Mouse (Mus musculus): ENCODE measurements around the gene Fxr2. TPM values are rescaled to one million over a fixed set of nuclear protein-coding genes. Genes with fewer than 3 reads are reported as not detected.

The Fxr2 gene
- polyA plus RNA-seq, 1 experiment from 2014 or later, result 31.3 TPM

- no peaks in the 10 kb centered on the region; the same call in 1 of the 2 replicates for H3K4me1 ChIP-seq (replicated peaks; ENCODE audit: control insufficient read depth, insufficient read depth, low read length)
- WGBS, result 84% methylated on average over 15 of the region's 15 CpGs
- no peaks in the 10 kb centered on the region for H3K27me3 ChIP-seq (ENCODE audit: control insufficient read depth, insufficient read depth, low read length)
- H3K9me3 ChIP-seq (ENCODE audit: control insufficient read depth, low read length), result no peaks in the 10 kb centered on the region
- DNase-seq (ENCODE audit: low spot score) (no peak), ATAC-seq (ENCODE audit: low FRiP score) (no peak)
- H3K4me2 ChIP-seq (replicated peaks; ENCODE audit: low read depth, low read length), result no peak overlapping the region
- H3K36me3 ChIP-seq (ENCODE audit: control insufficient read depth, insufficient read depth, low read length), result peaks cover 8% of the 10 kb centered on the region
- H3K4me3 ChIP-seq (ENCODE audit: low read depth, low read length), result no peak overlapping the region
- H3K27ac ChIP-seq (ENCODE audit: low read depth, low read length), result no peak overlapping the region
- H3K9ac ChIP-seq (ENCODE audit: low read depth, low read length), result no peak overlapping the region
Measured at GRCm38 (mm10) chr11:69657462-69657881, 24.7 kb downstream of the Fxr2 start.

- Histone ChIP-seq H3K4me2 (replicated peaks; ENCODE audit: low read depth, low read length) (peak overlapping the region; percentile 38), H3K9me3 (ENCODE audit: control insufficient read depth, low read length) (no peaks in the 10 kb centered on the region), H3K4me1 (replicated peaks; ENCODE audit: control insufficient read depth, insufficient read depth, low read length) (peaks cover 4% of the 10 kb centered on the region; the same call in 1 of the 2 replicates), H3K36me3 (ENCODE audit: control insufficient read depth, insufficient read depth, low read length) (peaks cover 9% of the 10 kb centered on the region; the same call in 1 of the 2 replicates), H3K4me3 (ENCODE audit: low read depth, low read length) (peak overlapping the region; percentile 50), H3K27me3 (ENCODE audit: control insufficient read depth, insufficient read depth, low read length) (no peaks in the 10 kb centered on the region), H3K27ac (ENCODE audit: low read depth, low read length) (peak overlapping the region; percentile 79; the same call in 1 of the 2 replicates), H3K9ac (ENCODE audit: low read depth, low read length) (peak overlapping the region; percentile 67)
- 80% methylated on average over 3 of the region's 3 CpGs for WGBS
- ATAC-seq (ENCODE audit: low FRiP score) (no peak), DNase-seq (ENCODE audit: low spot score) (no peak)
Measured at GRCm38 (mm10) chr11:69661221-69661881, 28.6 kb downstream of the Fxr2 start.

- peak within 1 kb of the TSS; percentile 38 for H3K4me2 ChIP-seq (replicated peaks; ENCODE audit: low read depth, low read length)
- H3K27ac ChIP-seq (ENCODE audit: low read depth, low read length), result peak within 1 kb of the TSS; percentile 79
- peak within 1 kb of the TSS; percentile 50 for H3K4me3 ChIP-seq (ENCODE audit: low read depth, low read length)
- peak; percentile 97 for DNase-seq (ENCODE audit: low spot score)
- H3K36me3 ChIP-seq (ENCODE audit: control insufficient read depth, insufficient read depth, low read length), result peaks cover 9% of the 10 kb centered on the region; the same call in 1 of the 2 replicates
- H3K27me3 ChIP-seq (ENCODE audit: control insufficient read depth, insufficient read depth, low read length), result no peaks in the 10 kb centered on the region
- no peaks in the 10 kb centered on the region for H3K9me3 ChIP-seq (ENCODE audit: control insufficient read depth, low read length)
- peak within 1 kb of the TSS; percentile 67 for H3K9ac ChIP-seq (ENCODE audit: low read depth, low read length)
- H3K4me1 ChIP-seq (replicated peaks; ENCODE audit: control insufficient read depth, insufficient read depth, low read length), result peaks cover 4% of the 10 kb centered on the region; the same call in 1 of the 2 replicates
- WGBS, result under 1% methylated on average over 48 of the region's 48 CpGs
- peak; percentile 95 for ATAC-seq (ENCODE audit: low FRiP score)
Measured at GRCm38 (mm10) chr11:69662213-69662966, 29.6 kb downstream of the Fxr2 start, which contains the start of gene Mpdu1. Gene Mpdu1, minus strand, starts transcription at chr11:69662642.

- peak; percentile 28 for ATAC-seq (ENCODE audit: low FRiP score)
- Histone ChIP-seq H3K27ac (ENCODE audit: low read depth, low read length) (peak overlapping the region; percentile 79), H3K9ac (ENCODE audit: low read depth, low read length) (peak overlapping the region; percentile 8; the same call in 1 of the 2 replicates), H3K27me3 (ENCODE audit: control insufficient read depth, insufficient read depth, low read length) (no peaks in the 10 kb centered on the region), H3K9me3 (ENCODE audit: control insufficient read depth, low read length) (no peaks in the 10 kb centered on the region), H3K4me1 (replicated peaks; ENCODE audit: control insufficient read depth, insufficient read depth, low read length) (peaks cover 4% of the 10 kb centered on the region; the same call in 1 of the 2 replicates), H3K4me2 (replicated peaks; ENCODE audit: low read depth, low read length) (peak overlapping the region; percentile 38), H3K4me3 (ENCODE audit: low read depth, low read length) (peak overlapping the region; percentile 50; the same call in 1 of the 2 replicates), H3K36me3 (ENCODE audit: control insufficient read depth, insufficient read depth, low read length) (peaks cover 10% of the 10 kb centered on the region)
- 70% methylated on average over 13 of the region's 13 CpGs for WGBS
- no peak for DNase-seq (ENCODE audit: low spot score)
Measured at GRCm38 (mm10) chr11:69662967-69663671, 30.3 kb downstream of the Fxr2 start.

GRCm38 (mm10) chr11:69663795-69664194, 31.0 kb downstream of the Fxr2 start:
- whole genome bisulfite sequencing, result 92% methylated on average over 6 of the region's 6 CpGs
- Histone ChIP-seq H3K9ac (ENCODE audit: low read depth, low read length) (no peak overlapping the region), H3K9me3 (ENCODE audit: control insufficient read depth, low read length) (no peaks in the 10 kb centered on the region), H3K27me3 (ENCODE audit: control insufficient read depth, insufficient read depth, low read length) (no peaks in the 10 kb centered on the region), H3K36me3 (ENCODE audit: control insufficient read depth, insufficient read depth, low read length) (peaks cover 15% of the 10 kb centered on the region), H3K4me2 (replicated peaks; ENCODE audit: low read depth, low read length) (no peak overlapping the region), H3K4me3 (ENCODE audit: low read depth, low read length) (no peak overlapping the region), H3K4me1 (replicated peaks; ENCODE audit: control insufficient read depth, insufficient read depth, low read length) (peaks cover 4% of the 10 kb centered on the region; the same call in 1 of the 2 replicates), H3K27ac (ENCODE audit: low read depth, low read length) (peak overlapping the region; percentile 79; the same call in 1 of the 2 replicates)
- DNase-seq (ENCODE audit: low spot score), result no peak
- no peak for ATAC-seq (ENCODE audit: low FRiP score)

- no peak for DNase-seq (ENCODE audit: low spot score)
- H3K4me2 ChIP-seq (replicated peaks; ENCODE audit: low read depth, low read length), result no peak overlapping the region
- H3K4me1 ChIP-seq (replicated peaks; ENCODE audit: control insufficient read depth, insufficient read depth, low read length), result peaks cover 4% of the 10 kb centered on the region; the same call in 1 of the 2 replicates
- ATAC-seq (ENCODE audit: low FRiP score), result no peak
- H3K4me3 ChIP-seq (ENCODE audit: low read depth, low read length), result 0 out of 2 replicates have a peak overlapping the region, but pooled peaks have one; percentile 6
- WGBS, result 95% methylated on average over 7 of the region's 7 CpGs
- H3K27me3 ChIP-seq (ENCODE audit: control insufficient read depth, insufficient read depth, low read length), result no peaks in the 10 kb centered on the region
- no peak overlapping the region for H3K9ac ChIP-seq (ENCODE audit: low read depth, low read length)
- no peaks in the 10 kb centered on the region for H3K9me3 ChIP-seq (ENCODE audit: control insufficient read depth, low read length)
- no peak overlapping the region for H3K27ac ChIP-seq (ENCODE audit: low read depth, low read length)
- peaks cover 19% of the 10 kb centered on the region for H3K36me3 ChIP-seq (ENCODE audit: control insufficient read depth, insufficient read depth, low read length)
Measured at GRCm38 (mm10) chr11:69664841-69665240, 32.1 kb downstream of the Fxr2 start.

GRCm38 (mm10) chr11:69665457-69665960, 32.7 kb downstream of the Fxr2 start:
- Histone ChIP-seq H3K9ac (ENCODE audit: low read depth, low read length) (no peak overlapping the region), H3K4me3 (ENCODE audit: low read depth, low read length) (no peak overlapping the region), H3K4me2 (replicated peaks; ENCODE audit: low read depth, low read length) (no peak overlapping the region), H3K27me3 (ENCODE audit: control insufficient read depth, insufficient read depth, low read length) (no peaks in the 10 kb centered on the region), H3K9me3 (ENCODE audit: control insufficient read depth, low read length) (no peaks in the 10 kb centered on the region), H3K4me1 (replicated peaks; ENCODE audit: control insufficient read depth, insufficient read depth, low read length) (peaks cover 4% of the 10 kb centered on the region; the same call in 1 of the 2 replicates), H3K27ac (ENCODE audit: low read depth, low read length) (0 out of 2 replicates have a peak overlapping the region, but pooled peaks have one; percentile 13), H3K36me3 (ENCODE audit: control insufficient read depth, insufficient read depth, low read length) (peaks cover 19% of the 10 kb centered on the region)
- WGBS, result 82% methylated on average over 8 of the region's 9 CpGs
- ATAC-seq (ENCODE audit: low FRiP score), result no peak
- DNase-seq (ENCODE audit: low spot score), result no peak
